Mouse (Mus musculus) cerebellum, adult 2 months (tissue): ENCODE measurements around the gene Itga5.

Experiments used
- CTCF ChIP-seq: fragments of 200-500 bp; IDR thresholded peaks from 2 replicates; pipeline ENCODE4 v1.5.1; 2011; ENCODE audit warnings: low read depth, mild to moderate bottlenecking, control low read depth, low read length, moderate library complexity, borderline replicate concordance; ENCODE audit not compliant: insufficient read depth
- POLR2A ChIP-seq: fragments of 200-500 bp; IDR thresholded peaks from 2 replicates; pipeline ENCODE4 v1.6.1; 2011; ENCODE audit warnings: low read length, control low read depth, borderline replicate concordance; ENCODE audit not compliant: insufficient read depth

- no peak for TF ChIP-seq CTCF
- TF ChIP-seq POLR2A = no peak
Observed at GRCm38 (mm10) chr15:103370462-103370861, 3.9 kb upstream of the Itga5 start.
